Comparison of ENCODE assay signal across 14 mouse cellular contexts in the genomic region with DNA sequence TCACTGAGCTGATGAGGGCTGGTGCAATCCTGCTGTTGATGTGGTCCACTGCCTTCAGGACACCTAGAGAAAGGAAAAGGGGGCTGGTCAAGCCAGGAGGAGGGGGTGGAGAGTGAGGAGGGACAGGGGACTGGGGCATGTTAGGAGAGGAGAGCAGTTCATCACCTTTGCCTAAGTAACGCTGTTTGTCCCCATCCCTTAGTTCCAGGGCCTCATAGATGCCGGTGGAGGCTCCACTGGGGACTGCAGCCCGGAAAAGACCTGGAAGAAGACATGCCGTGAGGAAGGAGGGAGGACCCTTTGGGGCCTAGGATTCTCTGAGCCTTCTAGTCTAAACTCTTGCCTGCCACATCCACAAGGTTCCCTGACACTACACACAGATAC. TPM values are rescaled to one million over a fixed set of nuclear protein-coding genes. Genes with fewer than 3 reads are reported as not detected.
A peak's percentile ranks its signal among the peaks of the same experiment; 100 is the strongest.
DNase-seq lines count a peak whose midpoint lies in the region; ATAC-seq and TF ChIP-seq lines count a peak whose summit lies in the region.
"Had no signal": no experiment of that assay in that cellular context is flagged by ENCODE, and none has a peak within 500 bp of the region (broad histone marks: within the 10 kb centered on the region; RNA-seq: fewer than 3 reads in every experiment).

No protein-coding gene starts in this region.

- peaks cover 42% of the 10 kb centered on the region for H3K4me1 ChIP-seq in kidney, embryonic 15.5 days
- peaks cover 30% of the 10 kb centered on the region for H3K4me1 ChIP-seq in embryonic facial prominence, embryonic 13.5 days
- H3K4me1 ChIP-seq in hindbrain, embryonic 16.5 days (ENCODE audit: control insufficient read depth, insufficient read depth, low read depth, low read length) = peaks cover 20% of the 10 kb centered on the region
- peaks cover 15% of the 10 kb centered on the region; the same call in 1 of the 2 replicates for H3K4me1 ChIP-seq in midbrain, postnatal 0 days (ENCODE audit: insufficient read depth, low read length)

- H3K4me2 ChIP-seq in kidney, embryonic 15.5 days = peak overlapping the region; percentile 97
- H3K4me2 ChIP-seq in embryonic facial prominence, embryonic 13.5 days = peak overlapping the region; percentile 92
- H3K4me2 ChIP-seq in hindbrain, embryonic 16.5 days (ENCODE audit: low read length) = peak overlapping the region; percentile 82
- peak overlapping the region; percentile 75 for H3K4me2 ChIP-seq in midbrain, postnatal 0 days (ENCODE audit: low read depth, low read length, poor library complexity, severe bottlenecking)

- H3K36me3 ChIP-seq in kidney, embryonic 15.5 days = no peaks in the 10 kb centered on the region
- H3K36me3 ChIP-seq in embryonic facial prominence, embryonic 13.5 days = 0 out of 2 replicates have a peak, but pooled peaks cover 4% of the 10 kb centered on the region
- 0 out of 2 replicates have a peak, but pooled peaks cover 2% of the 10 kb centered on the region for H3K36me3 ChIP-seq in hindbrain, embryonic 16.5 days (ENCODE audit: control insufficient read depth, insufficient read depth, low read length)
- H3K36me3 ChIP-seq in midbrain, postnatal 0 days (ENCODE audit: insufficient read depth, low read length) = peaks cover 7% of the 10 kb centered on the region; the same call in 1 of the 2 replicates

- 0 out of 2 replicates have a peak overlapping the region, but pooled peaks have one; percentile 12 for H3K9ac ChIP-seq in kidney, embryonic 15.5 days
- H3K9ac ChIP-seq in embryonic facial prominence, embryonic 13.5 days = peak overlapping the region; percentile 36; the same call in 1 of the 2 replicates
- H3K9ac ChIP-seq in hindbrain, embryonic 16.5 days (ENCODE audit: low read depth, low read length) = peak overlapping the region; percentile 84
- H3K9ac ChIP-seq in midbrain, postnatal 0 days (replicated peaks; ENCODE audit: low read length, poor library complexity, severe bottlenecking) = peak overlapping the region; percentile 76

- H3K9me3 ChIP-seq in kidney, embryonic 15.5 days (replicated peaks) = no peaks in the 10 kb centered on the region
- no peaks in the 10 kb centered on the region for H3K9me3 ChIP-seq in embryonic facial prominence, embryonic 13.5 days
- no peaks in the 10 kb centered on the region for H3K9me3 ChIP-seq in hindbrain, embryonic 16.5 days (ENCODE audit: control insufficient read depth, low read length)
- H3K9me3 ChIP-seq in midbrain, postnatal 0 days (ENCODE audit: low read length) = no peaks in the 10 kb centered on the region

- no peak for TF ChIP-seq CTCF in midbrain, postnatal 0 days (IDR thresholded peaks at IDR 0.05)

- peak; percentile 30; the same call in 1 of the 2 replicates for ATAC-seq in kidney, embryonic 15.5 days (replicated peaks; ENCODE audit: low FRiP score)
- ATAC-seq in embryonic facial prominence, embryonic 13.5 days (ENCODE audit: insufficient number of reproducible peaks, insufficient read depth, low FRiP score, low TSS enrichment, low read depth) = no peak
- ATAC-seq in hindbrain, embryonic 16.5 days = no peak
- no peak for ATAC-seq in midbrain, postnatal 0 days (ENCODE audit: low FRiP score)

- no peak for DNase-seq in kidney, adult 11 months
- no peak for DNase-seq in midbrain, postnatal 0 days (ENCODE audit: low spot score)
- DNase-seq in gastrocnemius, postnatal 4 days (ENCODE audit: low spot score in 2 of 2) = no peak
- no peak for DNase-seq in heart, adult 9 months (ENCODE audit: low spot score in 2 of 2)
- DNase-seq: layer of hippocampus, postnatal 36 days; lung, adult 2 months had no signal

- WGBS in kidney, embryonic 15.5 days = 41% methylated on average over 4 of the region's 4 CpGs
- 33% methylated on average over 4 of the region's 4 CpGs for WGBS in embryonic facial prominence, embryonic 13.5 days
- WGBS in hindbrain, embryonic 16.5 days = 39% methylated on average over 4 of the region's 4 CpGs
- 32% methylated on average over 4 of the region's 4 CpGs for WGBS in midbrain, postnatal 0 days

- H3K4me3 ChIP-seq in kidney, embryonic 15.5 days (replicated peaks) = peak overlapping the region; percentile 60
- H3K4me3 ChIP-seq in embryonic facial prominence, embryonic 13.5 days = no peak overlapping the region; the same call in 1 of the 2 replicates
- peak overlapping the region; percentile 63 for H3K4me3 ChIP-seq in hindbrain, embryonic 16.5 days (ENCODE audit: low read length)
- H3K4me3 ChIP-seq in midbrain, postnatal 0 days (ENCODE audit: low read depth, low read length) = peak overlapping the region; percentile 53; the same call in 1 of the 2 replicates

- peak overlapping the region; percentile 57 for H3K27ac ChIP-seq in kidney, embryonic 15.5 days
- no peak overlapping the region for H3K27ac ChIP-seq in embryonic facial prominence, embryonic 13.5 days
- H3K27ac ChIP-seq in hindbrain, embryonic 16.5 days (ENCODE audit: low read depth, low read length) = 0 out of 2 replicates have a peak overlapping the region, but pooled peaks have one; percentile 39
- H3K27ac ChIP-seq in midbrain, postnatal 0 days (ENCODE audit: low read depth, low read length) = peak overlapping the region; percentile 60

- 0 out of 2 replicates have a peak, but pooled peaks cover 9% of the 10 kb centered on the region for H3K27me3 ChIP-seq in kidney, embryonic 15.5 days
- peaks cover 16% of the 10 kb centered on the region for H3K27me3 ChIP-seq in embryonic facial prominence, embryonic 13.5 days
- no peaks in the 10 kb centered on the region for H3K27me3 ChIP-seq in hindbrain, embryonic 16.5 days (replicated peaks; ENCODE audit: control insufficient read depth, insufficient read depth, low read length)
- H3K27me3 ChIP-seq in midbrain, postnatal 0 days (ENCODE audit: insufficient read depth, low read length) = no peaks in the 10 kb centered on the region

RNA-seq across cellular contexts. Expression of a gene that starts 1.9 kb away (rescaled TPM):
- polyA plus RNA-seq in kidney, embryonic 15.5 days (2015; fragmentation: Nextera tagmentation; extraction: Ambion mirVana) = 10.5 and 12.4 TPM in 2 replicates
- 10.7 and 10.9 TPM in 2 replicates for polyA plus RNA-seq in embryonic facial prominence, embryonic 13.5 days (2015; fragmentation: Nextera tagmentation; extraction: Ambion mirVana)
- polyA plus RNA-seq in hindbrain, embryonic 16.5 days (2015; fragmentation: Nextera tagmentation; extraction: Ambion mirVana) = 192 and 210 TPM in 2 replicates
- total RNA-seq in midbrain, postnatal 0 days (2014; rRNA removed) = 221 and 267 TPM in 2 replicates
- polyA plus RNA-seq in midbrain, postnatal 0 days (2015; fragmentation: Nextera tagmentation; extraction: Ambion mirVana) = 175 and 189 TPM in 2 replicates
- 1 to 10 TPM; 6.0 to 6.5 TPM for total RNA-seq in gastrocnemius, postnatal 4 days (2021)
- total RNA-seq: neutrophil, adult 5-6 weeks had no signal

RNA-seq across cellular contexts. Expression of a gene that starts 11.2 kb away (rescaled TPM):
- 17.0 and 17.7 TPM in 2 replicates for polyA plus RNA-seq in kidney, embryonic 15.5 days (2015; fragmentation: Nextera tagmentation; extraction: Ambion mirVana)
- polyA plus RNA-seq in embryonic facial prominence, embryonic 13.5 days (2015; fragmentation: Nextera tagmentation; extraction: Ambion mirVana) = 22.1 and 22.2 TPM in 2 replicates
- 24.7 and 28.5 TPM in 2 replicates for polyA plus RNA-seq in hindbrain, embryonic 16.5 days (2015; fragmentation: Nextera tagmentation; extraction: Ambion mirVana)
- 30.7 and 38.0 TPM in 2 replicates for total RNA-seq in midbrain, postnatal 0 days (2014; rRNA removed)
- polyA plus RNA-seq in midbrain, postnatal 0 days (2015; fragmentation: Nextera tagmentation; extraction: Ambion mirVana) = 25.5 and 30.4 TPM in 2 replicates
- 10 to 100 TPM; 52.9 to 66.5 TPM for total RNA-seq in gastrocnemius, postnatal 4 days (2021)

RNA-seq across cellular contexts. Expression of a gene that starts 11.7 kb away (rescaled TPM):
- polyA plus RNA-seq in kidney, embryonic 15.5 days (2015; fragmentation: Nextera tagmentation; extraction: Ambion mirVana) = not detected in 2 replicates
- 0.33 TPM in 1 of 2 replicates, not detected in the other for polyA plus RNA-seq in embryonic facial prominence, embryonic 13.5 days (2015; fragmentation: Nextera tagmentation; extraction: Ambion mirVana)
- polyA plus RNA-seq in hindbrain, embryonic 16.5 days (2015; fragmentation: Nextera tagmentation; extraction: Ambion mirVana) = not detected in 2 replicates
- total RNA-seq in midbrain, postnatal 0 days (2014; rRNA removed) = not detected in 2 replicates
- not detected in 2 replicates for polyA plus RNA-seq in midbrain, postnatal 0 days (2015; fragmentation: Nextera tagmentation; extraction: Ambion mirVana)
- total RNA-seq in gastrocnemius, postnatal 4 days (2021) = under 1 TPM in 1 of 2 experiments, not detected in 1; 0.83 TPM
- total RNA-seq: adrenal gland, adult 18-20 months; hematopoietic stem cell, adult 5-6 weeks; layer of hippocampus, postnatal 36 days; neutrophil, adult 5-6 weeks had no signal
- polyA plus RNA-seq: spleen, adult 2 months; urinary bladder, adult 2 months had no signal

RNA-seq across cellular contexts. Expression of a gene that starts 12.0 kb away (rescaled TPM):
- 0.37 and 0.90 TPM in 2 replicates for polyA plus RNA-seq in kidney, embryonic 15.5 days (2015; fragmentation: Nextera tagmentation; extraction: Ambion mirVana)
- polyA plus RNA-seq in embryonic facial prominence, embryonic 13.5 days (2015; fragmentation: Nextera tagmentation; extraction: Ambion mirVana) = 0.97 and 1.3 TPM in 2 replicates
- polyA plus RNA-seq in hindbrain, embryonic 16.5 days (2015; fragmentation: Nextera tagmentation; extraction: Ambion mirVana) = 4.0 and 5.3 TPM in 2 replicates
- 12.7 and 12.8 TPM in 2 replicates for total RNA-seq in midbrain, postnatal 0 days (2014; rRNA removed)
- 6.1 and 9.0 TPM in 2 replicates for polyA plus RNA-seq in midbrain, postnatal 0 days (2015; fragmentation: Nextera tagmentation; extraction: Ambion mirVana)
- total RNA-seq in gastrocnemius, postnatal 4 days (2021) = not detected

RNA-seq across cellular contexts. Expression of a gene that starts 26.4 kb away (rescaled TPM):
- 516 and 519 TPM in 2 replicates for polyA plus RNA-seq in kidney, embryonic 15.5 days (2015; fragmentation: Nextera tagmentation; extraction: Ambion mirVana)
- polyA plus RNA-seq in embryonic facial prominence, embryonic 13.5 days (2015; fragmentation: Nextera tagmentation; extraction: Ambion mirVana) = 487 and 605 TPM in 2 replicates
- polyA plus RNA-seq in hindbrain, embryonic 16.5 days (2015; fragmentation: Nextera tagmentation; extraction: Ambion mirVana) = 587 and 645 TPM in 2 replicates
- 244 and 246 TPM in 2 replicates for total RNA-seq in midbrain, postnatal 0 days (2014; rRNA removed)
- polyA plus RNA-seq in midbrain, postnatal 0 days (2015; fragmentation: Nextera tagmentation; extraction: Ambion mirVana) = 710 and 723 TPM in 2 replicates
- total RNA-seq in gastrocnemius, postnatal 4 days (2021) = 100 to 1,000 TPM; 177 to 209 TPM

Comparison
In these comparisons a context has a peak if more than half of its experiments do, and no peak if none do; other contexts are left out.
1. H3K9ac ChIP-seq: peak in every context shown above with its lines; median percentile 84 in hindbrain, embryonic 16.5 days; 76 in midbrain, postnatal 0 days; 36 in embryonic facial prominence, embryonic 13.5 days; 12 in kidney, embryonic 15.5 days.
2. RNA of a gene that starts 1.9 kb away (polyA plus RNA-seq): 192 to 210 TPM in hindbrain, embryonic 16.5 days and 175 to 189 TPM in midbrain, postnatal 0 days; 10.5 to 12.4 TPM in kidney, embryonic 15.5 days and 10.7 to 10.9 TPM in embryonic facial prominence, embryonic 13.5 days; every median in the first group is over 10 times any median in the second.
3. Peak in every context shown above with its lines, with median percentiles within 50 percentile points of each other: H3K4me2 ChIP-seq.